Mouse (Mus musculus) forebrain, embryonic 14.5 days (tissue): ENCODE measurements around the gene Stac. TPM values are rescaled to one million over a fixed set of nuclear protein-coding genes. Genes with fewer than 3 reads are reported as not detected.

Experiments
- ATAC-seq: fragments of 200-750 bp; cut with Nextera tagmentation; 2 replicates; pipeline ENCODE4 v1.8.0; 2017; ENCODE audit warnings: mild to moderate bottlenecking, moderate library complexity
- DNase-seq: peaks from one replicate; pipeline ENCODE4 v3.0.0-alpha.2; 2015; ENCODE audit warnings: low spot score
- H3K27ac ChIP-seq: fragments of 300-500 bp; sonication (generic); 2 replicates; pipeline ENCODE4 v1.5.1; 2014; ENCODE audit warnings: low read depth, mild to moderate bottlenecking, control low read depth, low read length, moderate library complexity
- H3K27me3 ChIP-seq: fragments of 300-500 bp; sonication (generic); replicated peaks from 2 replicates; pipeline ENCODE4 v1.6.1; 2014; ENCODE audit warnings: low read length, control low read depth, mixed read lengths; ENCODE audit not compliant: control insufficient read depth, insufficient read depth
- H3K36me3 ChIP-seq: fragments of 300-500 bp; sonication (generic); 2 replicates; pipeline ENCODE4 v1.6.1; 2014; ENCODE audit warnings: low read length, control low read depth; ENCODE audit not compliant: control insufficient read depth, insufficient read depth
- H3K4me1 ChIP-seq: fragments of 300-500 bp; sonication (generic); 2 replicates; pipeline ENCODE4 v1.6.1; 2014; ENCODE audit warnings: antibody characterized with exemption, low read length, control low read depth; ENCODE audit not compliant: control insufficient read depth, insufficient read depth
- H3K4me2 ChIP-seq: fragments of 300-500 bp; sonication (generic); 2 replicates; pipeline ENCODE4 v1.6.1; 2014; ENCODE audit warnings: mild to moderate bottlenecking, control low read depth, low read length
- H3K4me3 ChIP-seq: fragments of 300-500 bp; sonication (generic); 2 replicates; pipeline ENCODE4 v1.5.1; 2014; ENCODE audit warnings: low read depth, low read length, control low read depth
- H3K9ac ChIP-seq: fragments of 300-500 bp; sonication (generic); 2 replicates; pipeline ENCODE4 v1.6.1; 2014; ENCODE audit warnings: mild to moderate bottlenecking, low read length, control low read depth, moderate library complexity
- H3K9me3 ChIP-seq: fragments of 300-500 bp; sonication (generic); replicated peaks from 2 replicates; pipeline ENCODE4 v1.6.1; 2016; ENCODE audit warnings: low read length, control low read depth, mixed read lengths; ENCODE audit not compliant: control insufficient read depth
- WGBS: fragments of 180-500 bp; shearing (Covaris S2); extraction: QIAGEN DNeasy Blood & Tissue Kit; methylation state at CpG from one replicate; pipeline ENCODE4 v1.1.7; 2014; 5-methylcytosine and 5-hydroxymethylcytosine counted together
- polyA plus RNA-seq: library from polyadenylated mRNA; unstranded; fragments of >200 nt; fragmentation: Nextera tagmentation; extraction: Ambion mirVana; gene quantifications from 2 replicates; pipeline ENCODE4 v1.2.1, GENCODE M21; 2014

The Stac gene
- polyA plus RNA-seq, 1 experiment from 2014 or later, result 2.8 TPM

DNA sequence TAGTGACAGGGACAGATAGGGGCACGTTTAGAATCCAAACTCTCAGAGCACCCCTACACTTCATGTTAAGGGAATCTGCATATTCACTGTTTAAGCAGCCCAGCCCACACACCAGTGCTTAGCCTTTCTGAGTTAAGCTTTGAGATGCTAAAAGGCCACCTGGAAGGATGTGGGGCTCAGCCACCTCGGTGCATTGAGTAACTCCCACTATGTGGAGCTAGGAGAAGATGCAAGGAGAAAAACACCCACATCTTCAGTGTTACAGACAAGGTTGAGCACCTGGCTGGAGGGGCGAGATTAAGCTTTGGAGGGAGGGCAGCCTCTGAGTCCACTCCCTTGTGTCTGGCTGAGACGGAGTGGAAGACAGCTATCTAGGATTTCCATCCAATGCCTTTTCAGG lies 114.3 kb downstream of the Stac start:
- whole genome bisulfite sequencing, result 36% methylated on average over 4 of the region's 4 CpGs
- no peak overlapping the region for H3K4me3 ChIP-seq
- H3K9ac ChIP-seq, result no peak overlapping the region
- H3K4me1 ChIP-seq, result no peaks in the 10 kb centered on the region
- H3K9me3 ChIP-seq, result no peaks in the 10 kb centered on the region
- DNase-seq, result no peak
- H3K36me3 ChIP-seq, result no peaks in the 10 kb centered on the region
- H3K27me3 ChIP-seq, result no peaks in the 10 kb centered on the region
- no peak for ATAC-seq
- H3K27ac ChIP-seq, result no peak overlapping the region
- no peak overlapping the region for H3K4me2 ChIP-seq

- WGBS, result 90% methylated on average over 5 of the region's 5 CpGs
- ATAC-seq (no peak), DNase-seq (no peak)
- H3K36me3 ChIP-seq, result no peaks in the 10 kb centered on the region
- no peaks in the 10 kb centered on the region for H3K9me3 ChIP-seq
- no peaks in the 10 kb centered on the region for H3K4me1 ChIP-seq
- no peak overlapping the region for H3K4me2 ChIP-seq
- no peak overlapping the region for H3K27ac ChIP-seq
- no peak overlapping the region for H3K9ac ChIP-seq
- no peaks in the 10 kb centered on the region for H3K27me3 ChIP-seq
- H3K4me3 ChIP-seq, result no peak overlapping the region
Observed at GRCm38 (mm10) chr9:111573836-111574235, 116.3 kb downstream of the Stac start.

GRCm38 (mm10) chr9:111571619-111572018 lies 118.5 kb downstream of the Stac start:
- no peaks in the 10 kb centered on the region for H3K4me1 ChIP-seq
- H3K9ac ChIP-seq, result no peak overlapping the region
- ATAC-seq (no peak), DNase-seq (no peak)
- H3K9me3 ChIP-seq, result no peaks in the 10 kb centered on the region
- no peaks in the 10 kb centered on the region for H3K36me3 ChIP-seq
- no peaks in the 10 kb centered on the region for H3K27me3 ChIP-seq
- H3K4me2 ChIP-seq, result no peak overlapping the region
- H3K27ac ChIP-seq, result no peak overlapping the region
- H3K4me3 ChIP-seq, result no peak overlapping the region
- 91% methylated on average over 5 of the region's 5 CpGs for WGBS

DNA sequence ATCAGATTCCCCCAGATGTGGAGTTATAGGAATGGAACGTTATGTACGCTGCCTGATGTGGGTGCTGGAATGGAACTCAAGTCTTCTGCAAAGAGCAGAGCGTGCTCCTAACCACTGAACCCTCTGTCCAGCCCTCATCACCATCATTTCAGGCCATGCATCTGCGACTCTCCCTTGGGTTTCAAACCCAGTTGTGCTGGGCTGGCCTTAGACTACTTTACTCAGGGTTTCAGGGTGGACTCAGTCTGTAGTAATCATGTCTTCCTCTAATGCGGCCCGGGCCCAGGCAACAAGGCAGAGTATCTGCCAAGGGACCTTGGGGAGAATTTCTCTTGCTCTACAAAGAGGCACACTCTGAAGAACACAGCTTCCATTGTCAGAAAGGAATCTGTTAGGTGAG lies 126.0 kb downstream of the Stac start:
- Histone ChIP-seq H3K9me3 (no peaks in the 10 kb centered on the region), H3K9ac (no peak overlapping the region), H3K4me1 (no peaks in the 10 kb centered on the region), H3K27me3 (no peaks in the 10 kb centered on the region), H3K36me3 (no peaks in the 10 kb centered on the region), H3K27ac (no peak overlapping the region), H3K4me2 (no peak overlapping the region), H3K4me3 (no peak overlapping the region)
- DNase-seq, result no peak
- WGBS, result 93% methylated on average over 6 of the region's 6 CpGs
- ATAC-seq, result no peak

DNA sequence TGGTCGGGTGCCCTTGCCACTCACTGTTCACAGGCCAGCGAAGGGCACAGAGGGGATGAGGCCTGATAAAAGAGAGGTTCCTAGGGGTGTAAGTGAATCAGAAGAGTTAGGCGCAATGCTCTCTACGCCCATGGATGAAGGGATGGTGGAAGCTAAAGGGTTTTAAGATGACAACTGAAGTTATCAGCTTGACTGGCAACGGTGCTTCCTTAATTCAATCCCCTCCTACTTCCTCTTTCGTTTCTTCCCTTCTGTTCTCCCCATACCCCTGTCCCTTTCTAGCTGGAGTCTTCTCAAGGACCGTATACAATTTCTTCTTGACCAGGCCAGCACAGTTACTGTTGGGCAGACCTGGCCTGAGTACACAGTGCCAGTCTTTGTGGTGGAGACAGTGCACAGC lies 126.9 kb downstream of the Stac start:
- no peak overlapping the region for H3K27ac ChIP-seq
- no peaks in the 10 kb centered on the region for H3K9me3 ChIP-seq
- no peaks in the 10 kb centered on the region for H3K27me3 ChIP-seq
- WGBS, result 83% methylated on average over 7 of the region's 7 CpGs
- no peak overlapping the region for H3K4me3 ChIP-seq
- no peaks in the 10 kb centered on the region for H3K36me3 ChIP-seq
- no peak overlapping the region for H3K9ac ChIP-seq
- H3K4me1 ChIP-seq, result no peaks in the 10 kb centered on the region
- H3K4me2 ChIP-seq, result no peak overlapping the region
- no peak for DNase-seq
- ATAC-seq, result no peak

- Histone ChIP-seq H3K9ac (no peak overlapping the region), H3K9me3 (no peaks in the 10 kb centered on the region), H3K4me3 (no peak overlapping the region), H3K36me3 (no peaks in the 10 kb centered on the region), H3K4me1 (no peaks in the 10 kb centered on the region), H3K27me3 (no peaks in the 10 kb centered on the region), H3K4me2 (no peak overlapping the region), H3K27ac (no peak overlapping the region)
- DNase-seq (no peak), ATAC-seq (no peak)
- WGBS, result 74% methylated on average over 19 of the region's 19 CpGs
Observed at GRCm38 (mm10) chr9:111562217-111562988, 127.7 kb downstream of the Stac start.

DNA sequence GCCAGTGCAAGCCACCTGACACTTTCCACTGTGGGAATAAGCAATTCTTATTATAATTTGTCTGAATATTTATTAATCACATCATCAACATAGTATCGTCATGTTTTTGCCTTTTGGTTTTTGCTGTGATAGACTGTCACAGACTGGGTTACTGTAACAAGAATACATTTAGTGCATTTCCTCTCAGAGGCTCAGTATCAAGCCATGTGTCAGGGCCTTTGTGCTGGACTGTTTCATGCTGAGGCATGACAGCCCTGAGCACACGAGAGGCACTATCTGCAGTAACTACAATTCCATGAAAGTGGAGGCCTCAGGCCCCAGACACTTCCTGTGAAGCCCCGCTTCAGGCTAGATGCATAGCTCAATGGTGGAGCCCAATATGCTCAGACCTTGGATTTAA lies 133.4 kb downstream of the Stac start:
- no peaks in the 10 kb centered on the region for H3K27me3 ChIP-seq
- no peak overlapping the region for H3K4me3 ChIP-seq
- no peaks in the 10 kb centered on the region for H3K4me1 ChIP-seq
- H3K36me3 ChIP-seq, result no peaks in the 10 kb centered on the region
- no peak for DNase-seq
- no peak overlapping the region for H3K27ac ChIP-seq
- H3K9me3 ChIP-seq, result no peaks in the 10 kb centered on the region
- no peak overlapping the region for H3K9ac ChIP-seq
- no peak overlapping the region for H3K4me2 ChIP-seq
- 77% methylated on average over 3 of the region's 3 CpGs for WGBS
- ATAC-seq, result no peak

DNA sequence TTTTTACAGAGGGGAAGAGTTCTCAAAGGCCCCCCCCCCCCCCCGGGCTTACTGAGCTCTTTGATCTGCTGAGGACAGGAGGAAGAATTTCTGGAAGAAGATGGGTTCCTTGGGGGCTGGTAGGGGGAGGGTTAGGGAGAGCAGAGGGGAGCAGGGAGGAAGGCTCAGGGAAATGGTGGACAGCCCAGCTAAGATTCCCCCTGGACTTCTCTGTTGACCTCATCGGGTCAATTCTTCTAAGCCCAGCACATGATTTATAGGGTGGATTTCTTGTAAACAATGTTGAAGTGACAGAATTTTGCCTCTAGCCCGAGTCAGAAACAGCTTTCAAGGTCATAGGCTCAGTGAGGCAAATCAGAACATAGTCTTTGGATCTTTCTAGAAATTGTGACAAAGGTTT lies 137.3 kb downstream of the Stac start:
- ATAC-seq (no peak), DNase-seq (no peak)
- 82% methylated on average over 3 of the region's 3 CpGs for WGBS
- Histone ChIP-seq H3K9me3 (no peaks in the 10 kb centered on the region), H3K4me1 (no peaks in the 10 kb centered on the region), H3K9ac (no peak overlapping the region), H3K27me3 (no peaks in the 10 kb centered on the region), H3K36me3 (no peaks in the 10 kb centered on the region), H3K4me2 (no peak overlapping the region), H3K27ac (no peak overlapping the region), H3K4me3 (no peak overlapping the region)

GRCm38 (mm10) chr9:111551461-111552190 lies 138.5 kb downstream of the Stac start:
- no peaks in the 10 kb centered on the region for H3K36me3 ChIP-seq
- no peak overlapping the region for H3K9ac ChIP-seq
- ATAC-seq, result no peak
- WGBS, result 59% methylated on average over 15 of the region's 15 CpGs
- H3K4me3 ChIP-seq, result no peak overlapping the region
- DNase-seq, result peak; percentile 30
- no peaks in the 10 kb centered on the region for H3K9me3 ChIP-seq
- no peaks in the 10 kb centered on the region for H3K4me1 ChIP-seq
- no peak overlapping the region for H3K27ac ChIP-seq
- H3K27me3 ChIP-seq, result no peaks in the 10 kb centered on the region
- H3K4me2 ChIP-seq, result no peak overlapping the region
